Mouse (Mus musculus) E14TG2a.4 (cell line): ENCODE data around the gene Exosc2.

Experiments
- CTCF ChIP-seq: conservative IDR thresholded peaks from 2 replicates; pipeline ENCODE4 v1.5.1; 2014; ENCODE audit warnings: low read length
- NANOG ChIP-seq: IDR thresholded peaks from 2 replicates; pipeline ENCODE4 v1.6.1; 2014; ENCODE audit warnings: borderline replicate concordance, low read length, mixed read lengths
- POU5F1 ChIP-seq: IDR thresholded peaks from 2 replicates; pipeline ENCODE4 v1.6.1; 2014; ENCODE audit warnings: low read length, borderline replicate concordance

DNA sequence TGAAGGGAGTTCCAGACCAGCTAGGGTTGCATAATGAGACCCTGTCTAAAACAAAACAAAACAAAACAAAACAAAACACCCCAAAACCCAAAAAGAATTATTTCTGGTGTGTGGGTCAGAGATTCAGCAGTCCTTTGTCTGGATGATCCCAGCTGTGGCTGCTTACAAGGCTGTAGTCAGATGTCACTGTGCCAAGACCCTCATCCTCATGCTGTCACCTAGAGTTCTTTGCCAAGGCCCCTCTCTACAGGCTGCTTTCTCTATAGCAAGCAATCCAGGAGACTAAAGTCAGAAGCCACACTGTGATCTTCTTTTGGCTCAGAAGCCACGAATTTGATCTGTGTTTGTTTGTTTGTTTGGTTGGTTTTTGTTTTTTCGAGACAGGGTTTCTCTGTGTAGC is 42.2 kb downstream of the Exosc2 start:
- no peak for TF ChIP-seq CTCF
- no peak for TF ChIP-seq NANOG
- no peak for TF ChIP-seq POU5F1
